In the genomic region with DNA sequence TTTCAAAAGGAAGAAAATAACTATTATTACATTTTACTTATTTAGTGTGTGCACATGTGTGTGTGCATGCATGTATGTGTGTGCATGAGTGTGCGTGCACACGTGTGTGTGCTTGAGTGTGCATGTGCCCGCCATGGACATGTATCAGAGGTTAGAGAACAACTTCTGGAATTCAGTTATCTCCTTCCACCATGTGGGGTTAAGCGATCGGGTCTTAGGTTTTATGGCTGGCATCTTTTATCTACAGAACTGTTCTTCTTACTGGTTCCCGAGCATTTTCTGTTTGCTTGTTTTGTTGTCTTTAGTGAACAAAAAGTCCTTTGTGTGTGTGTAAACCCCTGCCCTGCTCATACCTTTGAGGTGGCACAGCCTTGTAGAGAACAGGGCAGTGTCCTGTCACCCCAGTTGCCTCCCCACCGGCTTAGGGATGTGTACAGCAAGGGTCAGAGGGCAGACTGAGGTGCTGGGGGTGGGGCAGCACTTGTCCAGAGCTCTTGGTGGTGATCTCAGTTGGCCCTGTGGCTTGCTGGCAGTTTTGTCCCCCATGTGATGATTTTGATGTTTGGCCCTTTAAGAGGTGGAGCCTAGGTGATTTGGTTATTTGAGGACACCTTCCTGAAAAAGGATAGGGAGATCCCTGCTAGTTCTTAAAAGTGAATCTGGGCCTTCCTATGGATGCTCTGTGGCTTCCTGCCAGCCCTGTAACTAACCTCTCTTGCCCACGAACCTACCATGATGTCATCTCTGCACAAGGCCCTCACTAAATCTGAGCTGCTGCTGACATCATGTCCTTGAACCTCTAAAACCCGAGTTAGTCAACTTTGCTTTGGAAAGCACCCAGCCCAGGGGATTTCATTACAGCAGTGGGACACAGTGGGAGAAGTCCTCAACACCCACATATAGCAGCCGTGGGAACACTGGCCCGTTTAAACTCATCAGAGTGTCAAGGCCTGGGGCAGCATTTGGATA, we compare ENCODE assay signal across 8 mouse cellular contexts. TPM values are rescaled to one million over a fixed set of nuclear protein-coding genes. Genes with fewer than 3 reads are reported as not detected.
DNase-seq lines count a peak whose midpoint lies in the region; ATAC-seq and TF ChIP-seq lines count a peak whose summit lies in the region.

No protein-coding gene starts in this region.

- no peaks in the 10 kb centered on the region for H3K27me3 ChIP-seq in cerebellum, adult 2 months (ENCODE audit: control insufficient read depth, insufficient read depth, low read length)
- peaks cover 8% of the 10 kb centered on the region; the same call in 1 of the 2 replicates for H3K27me3 ChIP-seq in forebrain, embryonic 10.5 days (ENCODE audit: poor library complexity, severe bottlenecking)
- no peaks in the 10 kb centered on the region for H3K27me3 ChIP-seq in liver, embryonic 11.5 days (replicated peaks; ENCODE audit: control insufficient read depth, insufficient read depth, low read length)

- no peak for DNase-seq in cerebellum, adult 2 months
- no peak for DNase-seq in cerebellum, postnatal 10 days
- peak; percentile 81 for DNase-seq in 3T3-L1 (ENCODE audit: low read depth, low spot score)
- DNase-seq in forebrain, embryonic 10.5 days (ENCODE audit: extremely low spot score, low spot score) = no peak
- DNase-seq in liver, embryonic 11.5 days (ENCODE audit: low spot score) = no peak
- no peak for DNase-seq in urinary bladder, postnatal 14 days (ENCODE audit: low spot score)
- DNase-seq in natural killer cell, adult 2 months (ENCODE audit: low spot score in 2 of 2) = no peak
- no peak for DNase-seq in left cerebral cortex, postnatal 10 days (ENCODE audit: extremely low spot score in 1 of 2, low spot score in 2 of 2)

- TF ChIP-seq POLR2A in cerebellum, adult 2 months (IDR thresholded peaks at IDR 0.05; ENCODE audit: borderline replicate concordance, insufficient read depth, low read length) = no peak

- WGBS in cerebellum, adult 2 months = 53% methylated on average over 11 of the region's 11 CpGs
- WGBS in forebrain, embryonic 10.5 days = 73% methylated on average over 11 of the region's 11 CpGs
- 58% methylated on average over 11 of the region's 11 CpGs for WGBS in liver, embryonic 11.5 days

- no peak for ATAC-seq in liver, embryonic 11.5 days (replicated peaks; ENCODE audit: low FRiP score)

- intact Hi-C loops in left cerebral cortex, postnatal 10 days (cut with DNase I) = no loop called here

- H3K4me2 ChIP-seq in liver, embryonic 11.5 days = peak overlapping the region; percentile 91

- H3K4me3 ChIP-seq in cerebellum, adult 2 months (replicated peaks; ENCODE audit: insufficient read depth, low read depth, low read length) = peak overlapping the region; percentile 5
- peak overlapping the region; percentile 5; the same call in 1 of the 2 replicates for H3K4me3 ChIP-seq in forebrain, embryonic 10.5 days
- H3K4me3 ChIP-seq in liver, embryonic 11.5 days (ENCODE audit: low read depth, low read length) = peak overlapping the region; percentile 89

- H3K4me1 ChIP-seq in cerebellum, adult 2 months (ENCODE audit: control insufficient read depth, insufficient read depth, low read length) = peaks cover 49% of the 10 kb centered on the region
- H3K4me1 ChIP-seq in forebrain, embryonic 10.5 days = peaks cover 79% of the 10 kb centered on the region
- peaks cover 71% of the 10 kb centered on the region for H3K4me1 ChIP-seq in liver, embryonic 11.5 days (replicated peaks; ENCODE audit: control insufficient read depth, insufficient read depth, low read length)

- no peaks in the 10 kb centered on the region for H3K9me3 ChIP-seq in forebrain, embryonic 10.5 days
- no peaks in the 10 kb centered on the region for H3K9me3 ChIP-seq in liver, embryonic 11.5 days (ENCODE audit: control insufficient read depth, low read length)

- H3K9ac ChIP-seq in liver, embryonic 11.5 days (ENCODE audit: low read depth, low read length) = peak overlapping the region; percentile 48

- H3K27ac ChIP-seq in cerebellum, adult 2 months (ENCODE audit: insufficient read depth, low read length) = no peak overlapping the region
- H3K27ac ChIP-seq in forebrain, embryonic 10.5 days = 0 out of 2 replicates have a peak overlapping the region, but pooled peaks have one; percentile 4
- peak overlapping the region; percentile 55; the same call in 1 of the 2 replicates for H3K27ac ChIP-seq in liver, embryonic 11.5 days (ENCODE audit: low read depth, low read length)

- peaks cover 63% of the 10 kb centered on the region for H3K36me3 ChIP-seq in forebrain, embryonic 10.5 days (replicated peaks)
- H3K36me3 ChIP-seq in liver, embryonic 11.5 days (ENCODE audit: control insufficient read depth, insufficient read depth, low read length) = peaks cover 16% of the 10 kb centered on the region

- TF ChIP-seq CTCF in cerebellum, adult 2 months (IDR thresholded peaks at IDR 0.05; ENCODE audit: borderline replicate concordance, insufficient read depth, low read depth, low read length) = no peak

RNA-seq across cellular contexts. Expression of a gene that starts 4.7 kb away (rescaled TPM):
- polyA plus RNA-seq in cerebellum, adult 2 months (2012; rRNA removed) = 69.8 and 70.5 TPM in 2 replicates
- 4.2 TPM in 2 replicates for polyA plus RNA-seq in forebrain, embryonic 10.5 days (2016; fragmentation: Nextera tagmentation; extraction: Ambion mirVana)
- polyA plus RNA-seq in liver, embryonic 11.5 days (2014; fragmentation: Nextera tagmentation; extraction: Ambion mirVana) = 11.1 and 15.0 TPM in 2 replicates
- total RNA-seq in left cerebral cortex, postnatal 10 days (2021) = 10 to 100 TPM; 87.9 to 89.2 TPM

Comparison
In these comparisons a context has a peak if more than half of its experiments do, and no peak if none do; other contexts are left out.
1. H3K4me3 ChIP-seq: peak in every context shown above with its lines; median percentile 89 in liver, embryonic 11.5 days; 5 in cerebellum, adult 2 months; 5 in forebrain, embryonic 10.5 days.